Mouse (Mus musculus): ENCODE data around the gene 4632433K11Rik.

The 4632433K11Rik gene

GRCm38 (mm10) chr7:5020000-5020681 is 13.8 kb upstream of the 4632433K11Rik start, which contains the start of the genes Zfp865 and Ccdc106:
Gene Zfp865 (plus strand): TSS chr7:5020376.
Gene Ccdc106 (plus strand): TSS chr7:5020553.
- peak; percentile 98 to 99 for DNase-seq (ENCODE audit: low spot score in 2 of 2)

DNA sequence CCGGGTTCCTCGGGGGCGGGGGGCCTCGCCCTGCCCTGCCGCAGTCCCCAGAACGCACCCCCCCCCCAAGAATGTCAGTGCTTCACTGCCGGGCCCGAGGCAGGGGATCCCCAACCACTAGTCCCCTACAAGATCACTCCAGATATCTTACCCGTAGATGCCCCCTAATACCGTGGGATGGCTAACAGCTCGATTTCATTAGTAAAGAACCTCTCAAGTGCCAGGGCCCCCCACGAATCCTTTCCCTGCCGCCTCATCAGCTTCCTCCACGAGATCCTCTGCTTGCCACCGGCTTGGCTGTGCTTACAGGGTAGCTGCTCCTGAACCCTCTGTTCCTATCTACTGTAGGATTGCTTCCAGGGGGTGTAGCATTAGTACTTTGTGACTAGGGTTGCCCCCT is 13.2 kb upstream of the 4632433K11Rik start:
- no peak for DNase-seq (ENCODE audit: low spot score in 2 of 2)

- DNase-seq (ENCODE audit: low spot score in 2 of 2) = no peak
Observed at GRCm38 (mm10) chr7:5021197-5021596, 12.7 kb upstream of the 4632433K11Rik start.

DNA sequence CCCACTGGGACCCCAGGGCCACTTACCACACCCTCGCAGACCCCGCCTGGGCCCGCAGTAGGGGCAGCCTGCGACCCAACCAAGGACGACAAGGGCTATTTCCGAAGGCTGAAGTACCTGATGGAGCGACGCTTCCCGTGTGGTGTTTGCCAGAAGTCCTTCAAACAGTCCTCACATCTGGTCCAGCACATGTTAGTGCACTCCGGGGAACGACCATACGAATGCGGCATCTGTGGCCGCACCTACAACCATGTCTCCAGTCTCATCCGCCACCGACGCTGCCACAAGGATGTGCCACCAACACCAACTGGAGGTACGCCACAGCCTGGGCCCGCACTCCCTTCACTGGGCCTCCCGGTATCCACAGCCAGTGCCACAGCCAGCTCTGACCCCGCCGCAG is 4.4 kb upstream of the 4632433K11Rik start:
- DNase-seq (ENCODE audit: low spot score in 2 of 2) = no peak

GRCm38 (mm10) chr7:5029946-5030345 is 4.0 kb upstream of the 4632433K11Rik start:
- DNase-seq (ENCODE audit: low spot score in 2 of 2) = no peak

DNA sequence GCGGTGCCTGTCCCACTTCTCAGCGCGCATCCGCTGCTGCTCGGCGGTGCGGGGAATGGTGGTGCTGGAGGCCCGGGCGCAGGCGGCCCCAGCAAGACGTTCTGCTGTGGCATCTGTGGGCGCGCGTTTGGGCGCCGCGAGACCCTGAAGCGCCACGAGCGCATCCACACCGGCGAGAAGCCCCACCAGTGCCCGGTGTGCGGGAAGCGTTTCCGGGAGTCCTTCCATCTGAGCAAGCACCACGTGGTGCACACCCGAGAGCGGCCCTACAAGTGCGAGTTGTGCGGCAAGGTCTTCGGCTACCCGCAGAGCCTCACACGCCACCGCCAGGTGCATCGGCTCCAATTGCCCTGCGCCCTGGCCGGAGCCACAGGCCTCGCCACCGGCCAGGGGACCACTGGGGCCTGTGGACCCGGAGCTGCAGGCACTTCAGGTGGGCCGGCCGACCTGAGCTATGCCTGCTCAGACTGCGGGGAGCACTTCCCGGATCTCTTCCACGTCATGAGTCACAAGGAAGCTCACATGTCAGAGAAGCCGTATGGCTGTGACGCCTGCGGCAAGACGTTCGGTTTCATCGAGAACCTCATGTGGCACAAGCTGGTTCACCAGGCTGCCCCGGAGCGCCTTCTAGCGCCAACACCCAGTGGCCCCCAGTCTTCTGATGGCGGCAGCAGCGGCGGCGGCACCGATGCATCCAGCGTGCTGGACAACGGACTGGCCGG is 3.2 kb upstream of the 4632433K11Rik start:
- no peak for DNase-seq (ENCODE audit: low spot score in 2 of 2)

DNA sequence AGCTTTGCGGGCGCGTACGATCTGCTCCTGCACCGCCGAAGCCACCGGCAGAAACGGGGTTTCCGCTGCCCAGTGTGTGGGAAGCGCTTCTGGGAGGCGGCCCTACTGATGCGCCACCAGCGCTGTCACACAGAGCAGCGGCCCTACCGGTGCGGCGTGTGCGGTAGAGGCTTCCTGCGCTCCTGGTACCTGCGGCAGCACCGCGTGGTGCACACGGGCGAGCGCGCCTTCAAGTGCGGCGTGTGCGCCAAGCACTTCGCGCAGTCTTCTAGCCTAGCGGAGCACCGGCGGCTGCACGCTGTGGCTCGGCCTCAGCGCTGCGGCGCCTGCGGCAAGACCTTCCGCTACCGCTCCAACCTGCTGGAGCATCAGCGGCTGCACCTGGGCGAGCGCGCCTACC is 2.4 kb upstream of the 4632433K11Rik start:
- DNase-seq (ENCODE audit: low spot score in 2 of 2) = no peak

DNA sequence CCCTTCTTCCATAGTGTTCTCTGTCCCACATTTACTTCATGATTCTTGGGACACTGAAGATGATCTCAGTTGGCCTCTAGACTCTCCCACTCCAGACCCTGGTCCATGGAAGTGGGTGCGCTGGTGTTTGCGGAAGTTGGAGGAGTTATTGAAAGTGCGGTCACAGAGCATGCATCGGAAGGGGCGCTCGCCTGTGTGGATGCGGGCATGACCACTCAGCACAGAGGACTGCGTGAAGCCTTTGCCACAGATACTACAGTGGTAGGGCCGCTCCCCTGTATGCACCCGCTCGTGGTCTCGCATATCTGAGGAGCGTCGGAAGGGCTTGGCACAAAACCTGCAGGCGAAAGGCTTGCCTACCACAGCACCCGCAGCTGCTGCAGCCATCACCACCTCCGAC is 1.7 kb downstream of the 4632433K11Rik start:
- DNase-seq (ENCODE audit: low spot score in 2 of 2) = no peak

GRCm38 (mm10) chr7:5036136-5036535 is 2.2 kb downstream of the 4632433K11Rik start:
- no peak for DNase-seq (ENCODE audit: low spot score in 2 of 2)

DNA sequence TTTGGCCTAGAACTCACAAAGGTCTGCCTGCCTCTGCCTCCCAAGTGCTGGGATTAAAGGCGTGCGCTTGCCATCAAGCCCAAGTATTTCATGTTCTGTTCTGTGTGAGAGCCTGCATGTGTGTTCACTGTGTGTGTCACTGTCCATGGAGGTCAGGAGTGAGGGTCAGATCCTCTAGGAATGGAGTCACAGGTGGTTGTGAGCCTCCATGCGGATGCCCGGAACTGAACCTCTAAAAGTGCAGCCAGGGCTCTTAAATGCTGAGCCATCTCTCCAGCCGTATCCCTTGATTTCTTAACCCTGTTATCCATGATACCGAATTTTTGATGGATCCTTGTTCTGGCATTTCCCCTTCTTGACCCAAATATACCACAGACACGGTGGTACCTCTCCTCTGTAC is 3.1 kb downstream of the 4632433K11Rik start:
- DNase-seq (ENCODE audit: low spot score in 2 of 2) = no peak

GRCm38 (mm10) chr7:5037467-5037866 is 3.5 kb downstream of the 4632433K11Rik start:
- DNase-seq (ENCODE audit: low spot score in 2 of 2) = no peak

GRCm38 (mm10) chr7:5038109-5038732 is 4.3 kb downstream of the 4632433K11Rik start, which contains the start of gene Zfp784:
Gene Zfp784 (minus strand): TSS chr7:5038446.
- DNase-seq (ENCODE audit: low spot score in 2 of 2) = peak; percentile 87 to 90

DNA sequence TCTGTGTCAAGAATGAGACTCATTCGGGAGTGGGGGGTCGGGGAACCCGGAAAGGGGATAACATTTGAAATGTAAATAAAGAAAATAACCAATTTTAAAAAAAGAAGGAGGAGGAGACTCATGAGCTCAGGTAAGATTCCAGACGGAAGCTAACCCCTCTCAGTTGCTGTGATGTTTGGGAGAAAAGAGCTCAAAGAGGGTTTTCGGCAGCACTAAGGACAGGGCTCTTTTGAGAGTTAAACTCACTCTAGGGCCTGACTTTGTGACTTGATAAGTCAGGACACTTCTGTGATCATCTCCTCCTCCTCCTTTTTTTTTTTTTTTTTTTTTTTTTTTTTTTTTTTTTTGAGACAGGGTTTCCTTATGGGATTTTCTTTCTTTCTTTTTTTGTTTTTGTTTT is 5.0 kb downstream of the 4632433K11Rik start:
- DNase-seq (ENCODE audit: low spot score in 2 of 2) = no peak

GRCm38 (mm10) chr7:5044981-5045380 is 11.1 kb downstream of the 4632433K11Rik start:
- DNase-seq (ENCODE audit: low spot score in 2 of 2) = no peak

DNA sequence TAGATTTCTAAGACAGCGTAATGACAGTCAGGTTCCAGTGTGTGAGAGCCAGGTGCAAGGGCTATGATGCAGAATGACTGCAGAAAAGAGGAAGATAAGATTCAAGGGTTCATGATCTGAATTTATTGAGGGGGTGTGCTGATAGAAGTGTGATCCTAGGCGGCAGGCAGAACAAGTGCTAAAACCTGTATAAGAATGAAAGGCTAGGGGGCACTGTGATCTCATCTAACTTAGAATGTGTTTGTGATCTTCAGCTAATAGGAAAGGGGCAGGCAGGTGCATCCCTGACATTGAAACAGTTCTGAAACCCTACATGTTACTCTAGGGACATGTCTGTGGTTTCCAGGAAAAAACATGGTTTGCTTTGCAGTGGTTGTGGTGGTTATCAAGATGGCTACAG is 12.2 kb downstream of the 4632433K11Rik start:
- DNase-seq (ENCODE audit: low spot score in 2 of 2) = no peak

- DNase-seq (ENCODE audit: low spot score in 2 of 2) = no peak
Observed at GRCm38 (mm10) chr7:5047313-5047712, 13.4 kb downstream of the 4632433K11Rik start.

- DNase-seq (ENCODE audit: low spot score in 2 of 2) = peak; percentile 69 to 72
Observed at GRCm38 (mm10) chr7:5051193-5052192, 17.6 kb downstream of the 4632433K11Rik start, which contains the start of gene Zfp580. Gene Zfp580 (plus strand): TSS chr7:5051538.

DNA sequence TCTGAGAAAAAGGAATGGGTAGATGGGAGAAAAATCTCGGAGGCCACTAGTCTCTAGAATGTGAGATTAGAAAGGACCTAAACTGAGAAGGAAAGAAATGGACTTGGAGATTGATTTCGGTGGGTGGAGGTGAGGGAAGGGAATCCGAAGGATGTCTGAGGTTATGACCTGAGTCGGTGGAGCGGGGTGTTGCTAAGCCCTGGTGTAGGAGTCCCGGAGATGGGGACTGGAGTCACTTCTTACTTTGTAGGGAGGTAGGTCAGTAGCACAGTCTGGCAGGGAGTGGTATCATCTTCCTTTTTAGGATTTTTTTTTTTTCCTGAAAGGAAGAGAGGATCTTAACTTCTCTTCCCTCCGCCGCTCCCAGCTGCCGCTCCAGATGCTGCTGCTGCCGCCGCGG is 18.5 kb downstream of the 4632433K11Rik start:
- DNase-seq (ENCODE audit: low spot score in 2 of 2) = no peak

DNA sequence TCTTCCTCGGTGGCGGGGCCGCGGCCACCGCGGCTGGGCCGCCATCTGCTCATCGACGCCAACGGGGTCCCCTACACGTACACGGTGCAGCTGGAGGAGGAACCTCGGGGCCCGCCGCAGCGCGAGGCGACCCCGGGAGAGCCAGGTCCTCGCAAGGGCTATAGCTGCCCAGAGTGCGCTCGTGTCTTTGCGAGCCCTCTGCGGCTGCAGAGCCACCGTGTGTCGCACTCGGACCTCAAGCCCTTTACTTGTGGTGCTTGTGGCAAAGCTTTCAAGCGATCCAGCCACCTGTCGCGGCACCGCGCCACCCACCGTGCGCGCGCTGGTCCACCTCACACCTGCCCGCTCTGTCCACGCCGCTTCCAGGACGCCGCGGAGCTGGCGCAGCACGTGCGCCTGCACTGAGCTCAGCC is 19.0 kb downstream of the 4632433K11Rik start:
- DNase-seq (ENCODE audit: low spot score in 2 of 2) = no peak

DNA sequence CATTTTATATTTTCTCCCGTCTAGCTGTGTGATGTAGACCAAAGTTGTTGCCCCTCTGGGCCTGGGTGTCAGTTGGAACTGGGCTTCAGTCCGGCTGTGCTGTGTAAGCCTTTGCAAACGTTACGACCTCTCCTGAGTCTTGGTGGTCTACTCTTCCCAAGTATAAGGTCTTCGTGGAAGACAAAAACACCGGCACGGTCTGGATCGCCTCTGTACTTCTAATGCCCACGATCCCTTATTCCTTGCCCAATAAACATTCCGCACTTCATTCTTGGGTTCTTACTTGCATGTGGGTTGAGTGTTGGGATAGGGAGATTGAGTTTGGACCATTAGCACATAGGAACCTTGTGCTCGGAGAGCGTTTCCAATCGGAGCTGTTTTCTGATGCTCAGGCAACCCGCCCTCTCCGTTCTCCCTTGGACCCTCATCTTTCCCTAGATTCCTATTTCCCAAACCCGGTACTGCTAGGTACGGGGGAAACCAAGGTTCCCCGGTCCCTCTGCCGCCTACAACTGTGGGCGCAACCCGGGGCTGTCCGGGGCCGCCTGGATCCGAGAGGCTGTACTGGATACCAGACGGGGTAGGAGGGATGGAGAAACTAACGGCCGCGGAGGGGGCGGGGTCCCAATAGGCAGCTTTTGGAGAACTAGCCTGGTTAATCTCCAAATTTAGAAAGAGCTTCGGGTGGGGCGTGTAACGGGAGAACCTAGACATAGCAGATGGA is 19.7 kb downstream of the 4632433K11Rik start:
- DNase-seq (ENCODE audit: low spot score in 2 of 2) = peak in 1 of 2 experiments; percentile 35

Measured in frontal cortex, postnatal 14 days (tissue).